Mouse (Mus musculus) thymus, adult 2 months (tissue): ENCODE data around the gene Tgfb3. TPM values are rescaled to one million over a fixed set of nuclear protein-coding genes. Genes with fewer than 3 reads are reported as not detected.

Source experiments
- DNase-seq: peaks from one replicate; pipeline ENCODE4 v3.0.0; 2021
- H3K27ac ChIP-seq: fragments of 200-500 bp; 2 replicates; pipeline ENCODE4 v1.5.1; 2012; ENCODE audit warnings: low read length, control low read depth; ENCODE audit not compliant: control insufficient read depth, insufficient read depth
- H3K27me3 ChIP-seq: fragments of 200-500 bp; 2 replicates; pipeline ENCODE4 v1.6.1; 2012; ENCODE audit warnings: mild to moderate bottlenecking, low read length, moderate library complexity, mixed read lengths; ENCODE audit not compliant: control insufficient read depth, insufficient read depth
- H3K36me3 ChIP-seq: fragments of 200-500 bp; 2 replicates; pipeline ENCODE4 v1.6.1; 2012; ENCODE audit warnings: mild to moderate bottlenecking, low read length, moderate library complexity; ENCODE audit not compliant: control insufficient read depth, insufficient read depth
- H3K4me1 ChIP-seq: fragments of 200-500 bp; replicated peaks from 2 replicates; pipeline ENCODE4 v1.6.1; 2012; ENCODE audit warnings: low read length; ENCODE audit not compliant: control insufficient read depth, insufficient read depth
- H3K4me3 ChIP-seq: fragments of 200-500 bp; 2 replicates; pipeline ENCODE4 v1.5.1; 2012; ENCODE audit warnings: mild to moderate bottlenecking, low read length, control low read depth, moderate library complexity; ENCODE audit not compliant: control insufficient read depth, insufficient read depth
- CTCF ChIP-seq: fragments of 200-500 bp; IDR thresholded peaks from 2 replicates; pipeline ENCODE4 v1.5.1; 2012; ENCODE audit warnings: mild to moderate bottlenecking, control low read depth, low read length, moderate library complexity, borderline replicate concordance; ENCODE audit not compliant: control insufficient read depth, poor library complexity, insufficient read depth; ENCODE audit errors: extremely low read depth
- POLR2A ChIP-seq: fragments of 200-500 bp; IDR thresholded peaks from 2 replicates; pipeline ENCODE4 v1.6.1; 2012; ENCODE audit warnings: mild to moderate bottlenecking, low read length, control low read depth, moderate library complexity; ENCODE audit not compliant: control insufficient read depth, poor library complexity, insufficient read depth; ENCODE audit errors: extremely low read depth
- WGBS: fragments of 180-500 bp; shearing (Covaris S2); methylation state at CpG from one replicate; pipeline ENCODE4 v1.1.7; 2018; 5-methylcytosine and 5-hydroxymethylcytosine counted together
- polyA plus RNA-seq: library from polyadenylated mRNA; depleted of rRNA; stranded (reverse); fragments of >200 nt; gene quantifications from 2 replicates; pipeline ENCODE4 v1.2.3, GENCODE M21; 2012

Tgfb3 gene
- polyA plus RNA-seq, 1 experiment = 4.3 TPM

- no peak overlapping the region for H3K27ac ChIP-seq
- TF ChIP-seq CTCF (no peak), POLR2A (no peak)
- whole genome bisulfite sequencing = 93% methylated on average over 7 of the region's 7 CpGs
- no peaks in the 10 kb centered on the region for H3K4me1 ChIP-seq
- no peak overlapping the region for H3K4me3 ChIP-seq
- no peaks in the 10 kb centered on the region for H3K36me3 ChIP-seq
- no peaks in the 10 kb centered on the region for H3K27me3 ChIP-seq
- DNase-seq = no peak
Measured at GRCm38 (mm10) chr12:86107645-86108044, 28.8 kb upstream of the Tgfb3 start.

GRCm38 (mm10) chr12:86106086-86106485 lies 27.2 kb upstream of the Tgfb3 start:
- no peak overlapping the region for H3K4me3 ChIP-seq
- H3K4me1 ChIP-seq = no peaks in the 10 kb centered on the region
- 87% methylated on average over 9 of the region's 9 CpGs for WGBS
- H3K36me3 ChIP-seq = no peaks in the 10 kb centered on the region
- no peak for TF ChIP-seq CTCF
- TF ChIP-seq POLR2A = no peak
- DNase-seq = no peak
- no peaks in the 10 kb centered on the region for H3K27me3 ChIP-seq
- H3K27ac ChIP-seq = no peak overlapping the region

DNA sequence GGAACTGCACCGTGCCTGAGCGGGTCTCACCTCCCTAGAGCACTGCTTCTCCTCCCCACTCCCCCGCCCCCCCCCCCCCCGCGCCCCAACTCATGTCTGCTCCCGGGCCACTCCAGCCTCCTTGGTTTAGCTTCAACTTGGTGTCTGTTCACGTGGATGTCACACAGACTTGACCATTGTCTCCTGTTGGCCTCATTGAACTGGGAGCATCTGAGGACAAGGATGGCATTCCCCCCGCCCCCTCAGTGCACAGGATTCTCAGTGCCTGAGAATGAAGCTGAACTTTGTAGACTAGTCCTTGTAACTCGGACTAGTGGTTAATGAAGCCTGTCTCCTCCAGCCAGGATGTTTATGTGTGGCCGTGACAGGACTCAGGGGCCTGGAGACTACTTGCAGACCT lies 26.7 kb upstream of the Tgfb3 start:
- no peak for DNase-seq
- H3K36me3 ChIP-seq = no peaks in the 10 kb centered on the region
- WGBS = 86% methylated on average over 9 of the region's 10 CpGs
- no peaks in the 10 kb centered on the region for H3K4me1 ChIP-seq
- no peak overlapping the region for H3K4me3 ChIP-seq
- H3K27ac ChIP-seq = no peak overlapping the region
- TF ChIP-seq CTCF (no peak), POLR2A (no peak)
- no peaks in the 10 kb centered on the region for H3K27me3 ChIP-seq

DNA sequence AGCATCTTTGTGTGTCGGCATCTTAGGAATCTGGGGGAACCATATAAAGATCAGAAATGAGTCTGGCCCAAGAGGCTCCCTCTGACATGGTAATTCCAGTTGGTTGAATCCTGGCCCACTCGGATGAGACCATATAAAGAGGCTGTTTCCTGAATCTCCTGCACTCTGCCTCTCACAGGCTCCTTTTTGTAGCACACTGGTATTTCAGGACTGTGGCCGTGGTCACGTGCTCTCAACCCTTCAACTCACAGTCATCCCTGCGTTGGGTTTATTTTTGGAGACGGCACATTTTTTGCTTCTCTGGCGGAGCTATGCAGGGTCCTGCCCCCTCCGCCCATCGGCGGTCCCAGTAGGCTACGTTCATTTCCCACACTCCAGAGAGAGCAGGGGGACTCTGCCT lies 25.5 kb upstream of the Tgfb3 start:
- H3K27me3 ChIP-seq = no peaks in the 10 kb centered on the region
- H3K4me1 ChIP-seq = no peaks in the 10 kb centered on the region
- H3K4me3 ChIP-seq = no peak overlapping the region
- no peak for DNase-seq
- H3K36me3 ChIP-seq = no peaks in the 10 kb centered on the region
- H3K27ac ChIP-seq = no peak overlapping the region
- 93% methylated on average over 11 of the region's 11 CpGs for WGBS
- TF ChIP-seq POLR2A (no peak), CTCF (no peak)

DNA sequence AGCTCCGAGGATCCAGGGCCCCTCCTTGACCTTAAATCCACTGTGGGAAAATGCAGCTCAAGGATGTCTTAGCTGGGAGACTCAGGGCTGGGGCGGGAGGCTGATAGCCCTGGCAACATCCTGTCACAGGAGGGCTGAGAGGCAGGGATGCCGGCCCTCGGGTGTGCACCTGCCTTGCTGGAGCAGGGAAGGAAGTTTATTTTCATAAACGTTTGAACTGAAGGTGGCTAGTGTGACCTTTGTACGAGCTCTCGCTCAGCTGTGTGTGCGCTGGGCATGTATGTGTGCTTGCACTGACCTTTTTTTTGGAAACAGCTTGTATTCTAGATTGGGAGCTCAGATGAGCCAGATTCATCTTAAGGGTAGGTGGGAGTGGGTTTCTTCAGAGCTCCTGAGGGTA lies 25.0 kb upstream of the Tgfb3 start:
- WGBS = 63% methylated on average over 8 of the region's 8 CpGs
- Histone ChIP-seq H3K27ac (no peak overlapping the region), H3K4me1 (no peaks in the 10 kb centered on the region), H3K36me3 (no peaks in the 10 kb centered on the region), H3K4me3 (no peak overlapping the region), H3K27me3 (no peaks in the 10 kb centered on the region)
- TF ChIP-seq CTCF (no peak), POLR2A (no peak)
- DNase-seq = no peak

DNA sequence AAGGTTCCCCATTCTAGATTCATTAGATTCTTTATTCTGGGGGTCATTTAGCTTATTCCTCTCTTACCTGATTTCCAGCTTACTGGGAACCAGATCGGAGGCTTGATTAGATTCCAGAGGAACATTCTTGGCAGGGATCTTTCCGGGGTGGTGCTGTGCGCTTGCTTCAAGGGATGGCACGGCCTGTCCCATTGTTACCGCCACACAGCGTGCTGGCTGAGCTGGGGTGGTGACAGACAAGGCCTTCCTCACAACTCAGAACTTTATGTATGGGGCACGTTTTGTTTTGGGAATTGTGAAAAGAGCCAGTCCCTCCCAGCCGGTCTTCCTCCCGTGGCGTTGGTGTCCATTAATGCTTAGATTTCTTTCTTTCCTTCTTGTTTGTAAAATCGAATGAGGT lies 24.6 kb upstream of the Tgfb3 start:
- no peak for DNase-seq
- 95% methylated on average over 11 of the region's 11 CpGs for WGBS
- no peak for TF ChIP-seq CTCF
- no peak for TF ChIP-seq POLR2A
- no peak overlapping the region for H3K27ac ChIP-seq
- H3K4me3 ChIP-seq = no peak overlapping the region
- no peaks in the 10 kb centered on the region for H3K36me3 ChIP-seq
- no peaks in the 10 kb centered on the region for H3K4me1 ChIP-seq
- no peaks in the 10 kb centered on the region for H3K27me3 ChIP-seq

DNA sequence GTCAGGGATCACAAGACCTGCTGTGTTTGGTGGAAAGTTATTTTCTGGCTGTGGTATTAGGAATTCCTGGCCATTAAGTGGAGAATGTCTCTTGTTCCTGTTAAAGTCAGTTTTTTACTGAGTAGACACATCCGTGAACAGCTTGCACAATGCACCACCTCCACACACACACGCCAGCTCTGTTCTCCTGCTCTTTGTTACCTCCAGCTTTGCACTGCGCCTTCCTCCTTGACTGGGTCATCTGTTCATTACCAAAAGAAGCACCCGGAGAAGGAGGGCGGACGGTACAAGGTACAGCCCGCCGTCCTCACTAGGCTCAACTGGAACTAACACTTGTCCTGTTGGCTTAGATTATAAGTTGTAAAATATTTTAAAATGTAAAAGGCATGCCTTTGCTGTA lies 23.8 kb upstream of the Tgfb3 start:
- Histone ChIP-seq H3K27ac (no peak overlapping the region), H3K36me3 (no peaks in the 10 kb centered on the region), H3K4me3 (no peak overlapping the region), H3K4me1 (no peaks in the 10 kb centered on the region), H3K27me3 (no peaks in the 10 kb centered on the region)
- WGBS = 91% methylated on average over 8 of the region's 8 CpGs
- DNase-seq = no peak
- TF ChIP-seq CTCF = no peak
- no peak for TF ChIP-seq POLR2A

DNA sequence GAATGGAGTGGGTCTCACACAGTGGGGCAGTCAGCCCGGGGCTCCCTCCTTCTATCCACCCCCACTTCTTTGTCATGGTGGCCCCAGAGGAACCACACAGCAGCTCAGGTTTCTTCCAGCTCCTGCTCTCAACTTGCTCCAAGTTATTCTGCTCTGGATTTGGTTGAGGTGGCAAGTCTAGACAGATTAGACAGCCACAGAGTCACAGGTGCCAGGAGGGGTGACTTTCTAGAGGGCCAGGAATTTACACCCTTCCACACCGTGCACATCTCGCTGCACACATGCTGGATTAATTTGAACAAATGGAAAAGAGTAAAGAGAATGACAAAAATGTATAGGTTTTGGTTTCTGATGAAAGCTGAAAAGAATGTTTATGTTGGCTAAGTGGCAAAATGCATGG lies 21.9 kb upstream of the Tgfb3 start:
- Histone ChIP-seq H3K27me3 (no peaks in the 10 kb centered on the region), H3K4me1 (no peaks in the 10 kb centered on the region), H3K36me3 (no peaks in the 10 kb centered on the region), H3K27ac (no peak overlapping the region), H3K4me3 (no peak overlapping the region)
- no peak for DNase-seq
- WGBS = 87% methylated on average over 3 of the region's 3 CpGs
- TF ChIP-seq CTCF = no peak
- TF ChIP-seq POLR2A = no peak
